Mouse (Mus musculus) retina, embryonic 14.5 days (tissue): Measurements from ENCODE around the gene Pnpo.

ENCODE experiments used
- DNase-seq: peaks from one replicate; pipeline ENCODE4 v3.0.0-alpha.2; 2015; ENCODE audit warnings: low spot score

Pnpo gene

GRCm38 (mm10) chr11:96943746-96944304 is at the start of gene Pnpo:
Gene Pnpo (minus strand): TSS chr11:96943986.
- peak; percentile 92 for DNase-seq

GRCm38 (mm10) chr11:96992722-96993311 is 49.0 kb upstream of the Pnpo start:
- DNase-seq, result no peak

GRCm38 (mm10) chr11:96991501-96991900 is 47.7 kb upstream of the Pnpo start:
- DNase-seq, result no peak

GRCm38 (mm10) chr11:96987873-96988655 is 44.3 kb upstream of the Pnpo start:
- peak; percentile 32 for DNase-seq

GRCm38 (mm10) chr11:96986463-96986862 is 42.7 kb upstream of the Pnpo start:
- no peak for DNase-seq

- no peak for DNase-seq
Observed at GRCm38 (mm10) chr11:96984903-96985302, 41.1 kb upstream of the Pnpo start.

- DNase-seq, result no peak
Observed at GRCm38 (mm10) chr11:96982859-96983258, 39.1 kb upstream of the Pnpo start, which contains the start of gene Sp2. Gene Sp2 (minus strand): TSS chr11:96982959.

- DNase-seq, result peak; percentile 92
Observed at GRCm38 (mm10) chr11:96982355-96982754, 38.6 kb upstream of the Pnpo start.

- no peak for DNase-seq
Observed at GRCm38 (mm10) chr11:96981461-96981860, 37.7 kb upstream of the Pnpo start.

GRCm38 (mm10) chr11:96980021-96980420 is 36.2 kb upstream of the Pnpo start:
- no peak for DNase-seq

- no peak for DNase-seq
Observed at GRCm38 (mm10) chr11:96979329-96979728, 35.5 kb upstream of the Pnpo start.

GRCm38 (mm10) chr11:96978401-96979246 is 34.8 kb upstream of the Pnpo start:
- no peak for DNase-seq

- DNase-seq, result peak; percentile 100
Observed at GRCm38 (mm10) chr11:96977606-96978400, 34.0 kb upstream of the Pnpo start.

- DNase-seq, result peak; percentile 87
Observed at GRCm38 (mm10) chr11:96976911-96977591, 33.3 kb upstream of the Pnpo start.

- DNase-seq, result no peak
Observed at GRCm38 (mm10) chr11:96976379-96976687, 32.5 kb upstream of the Pnpo start.

- no peak for DNase-seq
Observed at GRCm38 (mm10) chr11:96975511-96976378, 32.0 kb upstream of the Pnpo start.

- no peak for DNase-seq
Observed at GRCm38 (mm10) chr11:96974813-96975212, 31.0 kb upstream of the Pnpo start.

- DNase-seq, result no peak
Observed at GRCm38 (mm10) chr11:96973426-96973964, 29.7 kb upstream of the Pnpo start.

- DNase-seq, result no peak
Observed at GRCm38 (mm10) chr11:96972906-96973305, 29.1 kb upstream of the Pnpo start.

GRCm38 (mm10) chr11:96970341-96970740 is 26.6 kb upstream of the Pnpo start:
- no peak for DNase-seq
